Mouse (Mus musculus) liver, adult 2 months (tissue): Measurements from ENCODE around the gene Inpp5f.

ENCODE experiments used
- CTCF ChIP-seq: fragments of 200-500 bp; IDR thresholded peaks from 2 replicates; pipeline ENCODE4 v1.5.1; 2011; ENCODE audit warnings: low read depth, low read length, control low read depth
- POLR2A ChIP-seq: fragments of 200-500 bp; IDR thresholded peaks from 2 replicates; pipeline ENCODE4 v1.6.1; 2011; ENCODE audit warnings: low read length, control low read depth; ENCODE audit not compliant: insufficient read depth; ENCODE audit errors: extremely low read depth

DNA sequence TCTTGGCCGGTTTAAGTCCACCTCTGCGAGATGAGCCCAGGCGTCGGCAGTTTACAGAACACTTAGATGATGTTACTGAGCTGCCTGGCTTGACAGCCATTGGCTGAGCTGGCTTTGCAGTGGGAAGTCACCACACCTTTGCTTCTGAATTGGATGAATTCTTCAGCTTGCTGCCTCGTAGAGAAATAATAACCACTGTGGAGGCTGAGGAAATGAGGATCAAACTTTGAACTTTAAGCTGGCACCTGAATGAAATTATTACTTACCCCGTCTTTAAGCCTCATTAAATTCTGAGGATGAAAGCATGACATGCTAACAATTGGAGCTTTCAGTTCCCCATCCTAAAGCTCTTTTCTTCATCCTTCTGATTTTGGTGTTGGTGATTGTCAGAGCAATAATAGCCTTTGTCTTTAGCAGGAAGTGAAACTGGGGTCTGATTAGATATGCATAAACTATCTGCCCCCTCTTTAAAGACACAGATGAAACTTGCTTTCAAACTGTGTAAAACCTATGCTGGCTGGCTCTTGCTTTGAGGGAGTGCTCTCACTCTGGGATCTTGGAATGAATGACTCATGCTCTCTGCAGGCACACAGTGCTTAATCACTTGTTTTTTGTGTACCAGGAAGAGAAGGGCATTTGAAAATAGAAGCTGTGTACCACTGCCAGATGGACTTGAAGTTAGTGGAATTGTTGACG is 11.3 kb downstream of the Inpp5f start:
- TF ChIP-seq CTCF, result no peak
- no peak for TF ChIP-seq POLR2A
